Mouse (Mus musculus) hindbrain, embryonic 10.5 days (tissue): ENCODE data around the gene Tufm. TPM values are rescaled to one million over a fixed set of nuclear protein-coding genes. Genes with fewer than 3 reads are reported as not detected.

Source experiments
- DNase-seq: peaks from one replicate; pipeline ENCODE4 v3.0.0-alpha.2; 2017; ENCODE audit warnings: low spot score
- H3K27ac ChIP-seq: fragments of 300-500 bp; sonication (generic); 2 replicates; pipeline ENCODE4 v1.5.1; 2016; ENCODE audit warnings: mild to moderate bottlenecking, moderate library complexity
- H3K27me3 ChIP-seq: fragments of 300-500 bp; sonication (generic); 2 replicates; pipeline ENCODE4 v1.6.1; 2016; ENCODE audit warnings: mild to moderate bottlenecking; ENCODE audit not compliant: poor library complexity, insufficient read depth, severe bottlenecking
- H3K36me3 ChIP-seq: fragments of 300-500 bp; sonication (generic); 2 replicates; pipeline ENCODE4 v1.6.1; 2016; ENCODE audit warnings: mild to moderate bottlenecking, moderate library complexity
- H3K4me1 ChIP-seq: fragments of 300-500 bp; sonication (generic); replicated peaks from 2 replicates; pipeline ENCODE4 v1.6.1; 2016; ENCODE audit warnings: mild to moderate bottlenecking
- H3K4me3 ChIP-seq: fragments of 300-500 bp; sonication (generic); 2 replicates; pipeline ENCODE4 v1.5.1; 2016; ENCODE audit warnings: mild to moderate bottlenecking, moderate library complexity
- H3K9me3 ChIP-seq: fragments of 300-500 bp; sonication (generic); 2 replicates; pipeline ENCODE4 v1.6.1; 2016; ENCODE audit warnings: mild to moderate bottlenecking, moderate library complexity
- WGBS: fragments of 180-500 bp; shearing (Covaris S2); methylation state at CpG from one replicate; pipeline ENCODE4 v1.1.7; 2016; 5-methylcytosine and 5-hydroxymethylcytosine counted together
- polyA plus RNA-seq: library from polyadenylated mRNA; unstranded; fragments of >200 nt; fragmentation: Nextera tagmentation; extraction: Ambion mirVana; gene quantifications from 2 replicates; pipeline ENCODE4 v1.2.1, GENCODE M21; 2016

Gene Tufm
- polyA plus RNA-seq, 1 experiment from 2014 or later, result 156 TPM

GRCm38 (mm10) chr7:126466707-126467106 is 20.5 kb upstream of the Tufm start:
- Histone ChIP-seq H3K4me1 (peaks cover 44% of the 10 kb centered on the region), H3K9me3 (no peaks in the 10 kb centered on the region), H3K27ac (no peak overlapping the region), H3K36me3 (peaks cover 64% of the 10 kb centered on the region), H3K4me3 (no peak overlapping the region), H3K27me3 (no peaks in the 10 kb centered on the region)
- no peak for DNase-seq
- WGBS, result 95% methylated on average over 5 of the region's 5 CpGs

GRCm38 (mm10) chr7:126467271-126467670 is 19.9 kb upstream of the Tufm start:
- Histone ChIP-seq H3K4me3 (no peak overlapping the region), H3K9me3 (no peaks in the 10 kb centered on the region), H3K4me1 (peaks cover 39% of the 10 kb centered on the region), H3K27me3 (no peaks in the 10 kb centered on the region), H3K27ac (no peak overlapping the region), H3K36me3 (peaks cover 70% of the 10 kb centered on the region)
- DNase-seq, result peak; percentile 40
- 68% methylated on average over 5 of the region's 5 CpGs for WGBS

- no peaks in the 10 kb centered on the region for H3K27me3 ChIP-seq
- H3K4me1 ChIP-seq, result peaks cover 32% of the 10 kb centered on the region
- 92% methylated on average over 18 of the region's 18 CpGs for WGBS
- H3K27ac ChIP-seq, result no peak overlapping the region
- H3K36me3 ChIP-seq, result peaks cover 77% of the 10 kb centered on the region
- no peak overlapping the region for H3K4me3 ChIP-seq
- DNase-seq, result no peak
- H3K9me3 ChIP-seq, result no peaks in the 10 kb centered on the region
These were observed 19.1 kb upstream of the Tufm start for GRCm38 (mm10) chr7:126467834-126468627.

GRCm38 (mm10) chr7:126470077-126470476 is 17.1 kb upstream of the Tufm start:
- Histone ChIP-seq H3K4me3 (no peak overlapping the region), H3K27me3 (no peaks in the 10 kb centered on the region), H3K27ac (no peak overlapping the region), H3K36me3 (peaks cover 81% of the 10 kb centered on the region), H3K9me3 (no peaks in the 10 kb centered on the region), H3K4me1 (peaks cover 28% of the 10 kb centered on the region)
- 90% methylated on average over 6 of the region's 6 CpGs for WGBS
- DNase-seq, result no peak

GRCm38 (mm10) chr7:126471361-126471760 is 15.8 kb upstream of the Tufm start:
- no peaks in the 10 kb centered on the region for H3K27me3 ChIP-seq
- peaks cover 27% of the 10 kb centered on the region for H3K4me1 ChIP-seq
- no peaks in the 10 kb centered on the region for H3K9me3 ChIP-seq
- no peak overlapping the region for H3K4me3 ChIP-seq
- DNase-seq, result no peak
- peaks cover 71% of the 10 kb centered on the region for H3K36me3 ChIP-seq
- H3K27ac ChIP-seq, result no peak overlapping the region
- WGBS, result 90% methylated on average over 5 of the region's 5 CpGs

GRCm38 (mm10) chr7:126471853-126472252 is 15.3 kb upstream of the Tufm start:
- Histone ChIP-seq H3K27me3 (no peaks in the 10 kb centered on the region), H3K27ac (no peak overlapping the region), H3K4me1 (peaks cover 26% of the 10 kb centered on the region), H3K9me3 (no peaks in the 10 kb centered on the region), H3K36me3 (peaks cover 66% of the 10 kb centered on the region), H3K4me3 (no peak overlapping the region)
- no peak for DNase-seq
- WGBS, result 81% methylated on average over 4 of the region's 4 CpGs

GRCm38 (mm10) chr7:126472306-126472705 is 14.9 kb upstream of the Tufm start:
- Histone ChIP-seq H3K27ac (no peak overlapping the region), H3K4me1 (peaks cover 26% of the 10 kb centered on the region), H3K27me3 (no peaks in the 10 kb centered on the region), H3K36me3 (peaks cover 61% of the 10 kb centered on the region), H3K4me3 (no peak overlapping the region), H3K9me3 (no peaks in the 10 kb centered on the region)
- 90% methylated on average over 13 of the region's 13 CpGs for WGBS
- DNase-seq, result no peak

- Histone ChIP-seq H3K27me3 (no peaks in the 10 kb centered on the region), H3K27ac (no peak overlapping the region), H3K9me3 (no peaks in the 10 kb centered on the region), H3K4me3 (no peak overlapping the region), H3K36me3 (peaks cover 57% of the 10 kb centered on the region), H3K4me1 (peaks cover 26% of the 10 kb centered on the region)
- WGBS, result 94% methylated on average over 16 of the region's 16 CpGs
- no peak for DNase-seq
These were observed 14.4 kb upstream of the Tufm start for GRCm38 (mm10) chr7:126472713-126473112.

- H3K27ac ChIP-seq, result no peak overlapping the region
These were observed 13.6 kb upstream of the Tufm start for GRCm38 (mm10) chr7:126473470-126474086.

GRCm38 (mm10) chr7:126474486-126474955 is 12.6 kb upstream of the Tufm start:
- Histone ChIP-seq H3K27ac (peak overlapping the region; percentile 91), H3K4me3 (peak overlapping the region; percentile 94), H3K4me1 (peaks cover 26% of the 10 kb centered on the region), H3K36me3 (peaks cover 39% of the 10 kb centered on the region), H3K27me3 (no peaks in the 10 kb centered on the region), H3K9me3 (no peaks in the 10 kb centered on the region)
- DNase-seq, result no peak
- 2% methylated on average over 27 of the region's 27 CpGs for WGBS

More at GRCm38 (mm10) chr7:126473470-126474086, 13.6 kb upstream of the Tufm start:
- peaks cover 26% of the 10 kb centered on the region for H3K4me1 ChIP-seq
- no peak for DNase-seq
- WGBS, result 92% methylated on average over 9 of the region's 9 CpGs
- H3K9me3 ChIP-seq, result no peaks in the 10 kb centered on the region
- no peaks in the 10 kb centered on the region for H3K27me3 ChIP-seq
- H3K36me3 ChIP-seq, result peaks cover 49% of the 10 kb centered on the region
- peak overlapping the region; percentile 94 for H3K4me3 ChIP-seq

- Histone ChIP-seq H3K4me1 (peaks cover 26% of the 10 kb centered on the region), H3K36me3 (peaks cover 34% of the 10 kb centered on the region), H3K27me3 (no peaks in the 10 kb centered on the region), H3K9me3 (no peaks in the 10 kb centered on the region), H3K4me3 (peak within 1 kb of the TSS; percentile 94), H3K27ac (peak within 1 kb of the TSS; percentile 91)
- peak; percentile 91 for DNase-seq
- under 1% methylated on average over 53 of the region's 53 CpGs for WGBS
These were observed 12.1 kb upstream of the Tufm start, which contains the start of gene Sh2b1 for GRCm38 (mm10) chr7:126474993-126475581. Gene Sh2b1 (minus strand): TSS chr7:126475424.

- 23% methylated on average over 5 of the region's 5 CpGs for WGBS
- H3K27ac ChIP-seq, result no peak overlapping the region
- no peaks in the 10 kb centered on the region for H3K9me3 ChIP-seq
- no peaks in the 10 kb centered on the region for H3K27me3 ChIP-seq
- DNase-seq, result no peak
- peaks cover 9% of the 10 kb centered on the region for H3K4me1 ChIP-seq
- H3K4me3 ChIP-seq, result peak overlapping the region; percentile 43
- no peaks in the 10 kb centered on the region for H3K36me3 ChIP-seq
These were observed 5.5 kb upstream of the Tufm start for GRCm38 (mm10) chr7:126481699-126482098.

GRCm38 (mm10) chr7:126482392-126482871 is 4.7 kb upstream of the Tufm start:
- no peaks in the 10 kb centered on the region for H3K9me3 ChIP-seq
- peak overlapping the region; percentile 43 for H3K4me3 ChIP-seq
- peaks cover 12% of the 10 kb centered on the region for H3K4me1 ChIP-seq
- no peaks in the 10 kb centered on the region for H3K36me3 ChIP-seq
- DNase-seq, result peak; percentile 89
- WGBS, result 2% methylated on average over 23 of the region's 23 CpGs
- no peaks in the 10 kb centered on the region for H3K27me3 ChIP-seq
- H3K27ac ChIP-seq, result peak overlapping the region; percentile 63
